Mouse (Mus musculus): ENCODE results near the gene Prkn.

The Prkn gene

GRCm38 (mm10) chr17:11532066-11532465 lies 691.9 kb downstream of the Prkn start:
- no peak for DNase-seq (ENCODE audit: low spot score)

- no peak for DNase-seq (ENCODE audit: low spot score)
Observed at GRCm38 (mm10) chr17:11532748-11533147, 692.6 kb downstream of the Prkn start.

- no peak for DNase-seq (ENCODE audit: low spot score)
Observed at GRCm38 (mm10) chr17:11533835-11534234, 693.7 kb downstream of the Prkn start.

GRCm38 (mm10) chr17:11538826-11539225 lies 698.6 kb downstream of the Prkn start:
- no peak for DNase-seq (ENCODE audit: low spot score)

GRCm38 (mm10) chr17:11541928-11542623 lies 701.9 kb downstream of the Prkn start:
- DNase-seq (ENCODE audit: low spot score), result no peak

- DNase-seq (ENCODE audit: low spot score), result no peak
Observed at GRCm38 (mm10) chr17:11550562-11550961, 710.4 kb downstream of the Prkn start.

GRCm38 (mm10) chr17:11565681-11566080 lies 725.5 kb downstream of the Prkn start:
- no peak for DNase-seq (ENCODE audit: low spot score)

GRCm38 (mm10) chr17:11570392-11570791 lies 730.2 kb downstream of the Prkn start:
- no peak for DNase-seq (ENCODE audit: low spot score)

GRCm38 (mm10) chr17:11573666-11574065 lies 733.5 kb downstream of the Prkn start:
- DNase-seq (ENCODE audit: low spot score), result peak; percentile 56

- DNase-seq (ENCODE audit: low spot score), result no peak
Observed at GRCm38 (mm10) chr17:11585491-11585890, 745.3 kb downstream of the Prkn start.

GRCm38 (mm10) chr17:11607931-11608330 lies 767.7 kb downstream of the Prkn start:
- no peak for DNase-seq (ENCODE audit: low spot score)

- DNase-seq (ENCODE audit: low spot score), result peak; percentile 79
Observed at GRCm38 (mm10) chr17:11611459-11611858, 771.3 kb downstream of the Prkn start.

- peak; percentile 29 for DNase-seq (ENCODE audit: low spot score)
Observed at GRCm38 (mm10) chr17:11612801-11613531, 772.8 kb downstream of the Prkn start.

- no peak for DNase-seq (ENCODE audit: low spot score)
Observed at GRCm38 (mm10) chr17:11617552-11617951, 777.4 kb downstream of the Prkn start.

- DNase-seq (ENCODE audit: low spot score), result no peak
Observed at GRCm38 (mm10) chr17:11618886-11619590, 778.9 kb downstream of the Prkn start.

GRCm38 (mm10) chr17:11620770-11621169 lies 780.6 kb downstream of the Prkn start:
- DNase-seq (ENCODE audit: low spot score), result no peak

GRCm38 (mm10) chr17:11621492-11621891 lies 781.3 kb downstream of the Prkn start:
- no peak for DNase-seq (ENCODE audit: low spot score)

GRCm38 (mm10) chr17:11626306-11626705 lies 786.1 kb downstream of the Prkn start:
- DNase-seq (ENCODE audit: low spot score), result no peak

GRCm38 (mm10) chr17:11635121-11635520 lies 794.9 kb downstream of the Prkn start:
- DNase-seq (ENCODE audit: low spot score), result no peak

GRCm38 (mm10) chr17:11637642-11638041 lies 797.5 kb downstream of the Prkn start:
- DNase-seq (ENCODE audit: low spot score), result no peak

- DNase-seq (ENCODE audit: low spot score), result no peak
Observed at GRCm38 (mm10) chr17:11638451-11638850, 798.3 kb downstream of the Prkn start.

- no peak for DNase-seq (ENCODE audit: low spot score)
Observed at GRCm38 (mm10) chr17:11639786-11640185, 799.6 kb downstream of the Prkn start.

- no peak for DNase-seq (ENCODE audit: low spot score)
Observed at GRCm38 (mm10) chr17:11642328-11642727, 802.1 kb downstream of the Prkn start.

Measured in layer of hippocampus, adult 11-12 months (tissue).